Mouse (Mus musculus): ENCODE measurements around the gene Ankar. TPM values are rescaled to one million over a fixed set of nuclear protein-coding genes. Genes with fewer than 3 reads are reported as not detected.

Ankar gene
- polyA plus RNA-seq, 1 experiment, result not detected

DNA sequence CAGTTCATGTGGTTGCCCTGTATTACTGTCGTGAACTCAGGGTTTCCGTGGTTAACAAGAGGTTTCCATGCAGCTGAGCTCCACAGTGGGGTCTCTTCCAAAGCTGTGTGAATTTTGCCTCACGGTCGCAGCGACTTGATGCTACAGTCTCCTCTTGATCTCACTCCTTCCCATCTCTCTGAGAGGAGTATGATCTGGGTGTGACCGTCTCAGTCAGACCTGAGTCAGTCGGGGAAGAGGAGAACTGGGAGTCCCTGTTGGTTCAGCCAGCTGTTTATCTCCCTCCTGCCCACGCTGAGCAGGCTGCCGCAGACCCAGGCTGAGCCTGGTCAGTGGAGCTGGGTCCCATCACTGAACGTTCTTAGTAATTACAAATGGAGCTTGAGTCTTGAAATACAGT is 91.2 kb downstream of the Ankar start:
- no peak for TF ChIP-seq GATA1 (IDR thresholded peaks at IDR 0.05; ENCODE audit: low read length)

DNA sequence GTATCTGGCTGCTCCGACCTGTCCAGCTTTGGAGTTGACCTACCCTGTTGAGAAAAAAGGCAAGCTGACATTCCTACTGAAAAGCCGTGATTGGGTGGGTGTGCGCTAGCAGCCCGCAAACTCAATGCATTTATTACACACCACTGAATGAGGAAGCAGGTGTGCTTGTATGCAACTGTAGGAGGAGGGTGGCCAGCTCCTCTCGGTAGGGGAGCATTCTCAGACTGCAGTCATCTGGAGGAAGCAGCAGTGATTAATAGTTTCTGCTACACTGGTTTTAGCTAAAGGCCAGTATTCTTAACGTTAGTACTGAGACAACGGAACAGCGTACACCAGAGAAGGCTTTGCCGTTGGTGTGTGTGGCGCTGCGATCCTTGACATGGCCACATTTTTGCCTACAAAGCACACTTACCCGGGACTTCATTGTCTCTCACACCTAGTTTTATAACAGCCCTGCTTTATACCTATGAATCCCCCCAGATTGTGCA is 94.1 kb downstream of the Ankar start:
- TF ChIP-seq GATA1 (IDR thresholded peaks at IDR 0.05; ENCODE audit: low read length), result no peak

DNA sequence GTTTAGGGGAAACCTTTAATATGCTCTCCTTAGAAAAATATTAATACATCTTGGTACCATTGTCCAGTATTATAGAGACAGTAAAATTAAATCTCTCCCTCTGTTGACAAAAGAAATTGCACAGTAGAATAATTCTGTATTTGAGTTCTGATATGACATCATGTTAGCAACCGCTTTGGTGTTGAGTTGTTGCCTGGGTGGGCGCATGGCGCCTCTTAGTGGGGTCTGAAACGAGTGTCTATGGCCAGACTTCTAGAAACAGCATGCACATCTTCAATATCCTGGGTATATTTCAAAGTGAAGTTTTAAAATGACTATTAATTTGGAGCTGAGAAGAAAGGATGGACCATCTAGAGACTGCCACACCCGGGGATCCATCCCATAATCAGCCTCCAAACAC is 97.6 kb downstream of the Ankar start:
- no peak for TF ChIP-seq GATA1 (IDR thresholded peaks at IDR 0.05; ENCODE audit: low read length)

DNA sequence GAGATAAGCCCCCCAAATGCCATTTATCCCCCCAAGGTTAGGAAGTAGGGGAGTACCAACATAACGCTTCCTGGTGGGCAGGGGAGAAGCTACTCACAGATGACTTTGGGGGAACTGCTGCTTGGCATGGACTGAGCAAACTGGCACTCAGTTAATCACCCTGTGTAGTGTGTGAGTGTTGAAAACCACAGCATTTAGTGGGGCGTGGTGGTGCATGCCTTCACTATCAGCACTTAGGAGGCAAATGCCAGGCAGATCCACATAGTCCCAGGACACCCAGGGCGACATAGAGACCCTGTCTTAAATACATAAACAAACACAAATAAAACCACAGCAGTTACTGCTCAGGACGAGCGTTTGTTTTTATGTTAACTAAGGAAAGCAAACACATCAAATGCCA is 98.2 kb downstream of the Ankar start:
- no peak for TF ChIP-seq GATA1 (IDR thresholded peaks at IDR 0.05; ENCODE audit: low read length)

- TF ChIP-seq GATA1 (IDR thresholded peaks at IDR 0.05; ENCODE audit: low read length), result no peak
Observed at GRCm38 (mm10) chr1:72601233-72601632, 99.1 kb downstream of the Ankar start.

DNA sequence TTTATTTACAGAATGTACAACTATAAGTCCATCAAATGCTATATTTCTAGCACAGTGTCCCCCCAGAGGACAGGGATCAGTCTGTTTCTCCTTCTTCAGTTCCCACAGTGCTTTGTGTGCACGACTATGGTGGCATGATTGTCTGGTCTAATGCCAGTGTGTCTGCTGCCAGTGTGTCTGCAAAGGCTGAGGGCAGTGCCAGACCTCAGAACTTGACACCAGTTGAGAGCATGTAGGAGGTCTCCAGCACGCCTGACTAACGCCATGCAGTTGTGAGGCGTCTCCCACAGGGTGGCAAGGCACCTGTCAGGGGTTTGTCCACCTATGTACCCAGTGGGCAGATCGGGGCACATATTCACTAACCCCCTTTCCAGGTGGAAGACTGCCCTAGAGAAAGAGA is 99.6 kb downstream of the Ankar start:
- no peak for TF ChIP-seq GATA1 (IDR thresholded peaks at IDR 0.05; ENCODE audit: low read length)

DNA sequence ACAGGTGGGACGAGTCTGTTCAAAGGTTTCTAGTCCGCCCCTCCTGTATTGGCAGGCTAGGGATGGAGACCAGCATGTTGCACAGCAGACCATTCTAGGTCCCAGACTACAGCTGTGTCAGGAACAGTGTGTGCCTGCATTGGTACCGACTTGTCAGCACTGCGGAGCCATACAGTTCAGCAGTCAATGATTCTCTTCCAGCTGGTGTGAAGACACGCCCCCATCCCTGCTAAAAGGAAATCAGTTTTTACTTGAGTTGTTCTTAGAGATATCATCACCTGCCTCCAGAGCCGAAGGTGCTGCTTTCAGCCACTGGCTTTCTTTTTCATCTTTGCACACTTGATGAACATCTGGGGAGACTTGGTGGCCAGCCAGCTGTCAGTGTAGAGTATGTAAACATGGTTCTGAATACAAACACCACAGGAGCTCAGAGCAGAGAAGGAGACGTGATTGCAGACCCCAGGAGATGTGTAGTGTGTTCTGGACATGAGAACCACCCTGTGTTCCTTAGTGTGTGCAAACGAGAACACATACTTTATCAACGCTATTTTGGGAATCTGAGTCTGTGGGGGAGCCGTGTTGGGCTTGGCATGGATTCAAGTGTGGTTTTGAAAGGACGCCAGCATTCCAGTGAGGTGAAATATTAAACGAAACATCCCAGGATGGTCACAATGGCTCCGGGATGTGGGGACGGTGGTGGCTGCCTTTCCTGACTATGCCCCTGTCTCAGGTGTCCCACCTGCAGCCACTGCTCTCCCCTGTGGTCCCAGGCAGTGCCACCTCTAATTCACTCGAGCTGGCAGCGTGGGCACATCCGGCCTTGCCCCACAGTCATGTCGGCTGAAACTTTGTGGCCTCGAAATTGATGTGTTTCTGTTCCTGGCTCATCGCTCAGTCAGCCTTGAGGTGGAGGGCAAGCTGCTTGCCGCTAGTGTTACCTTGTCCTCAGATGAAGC is 101.0 kb downstream of the Ankar start:
- TF ChIP-seq GATA1 (IDR thresholded peaks at IDR 0.05; ENCODE audit: low read length), result no peak

DNA sequence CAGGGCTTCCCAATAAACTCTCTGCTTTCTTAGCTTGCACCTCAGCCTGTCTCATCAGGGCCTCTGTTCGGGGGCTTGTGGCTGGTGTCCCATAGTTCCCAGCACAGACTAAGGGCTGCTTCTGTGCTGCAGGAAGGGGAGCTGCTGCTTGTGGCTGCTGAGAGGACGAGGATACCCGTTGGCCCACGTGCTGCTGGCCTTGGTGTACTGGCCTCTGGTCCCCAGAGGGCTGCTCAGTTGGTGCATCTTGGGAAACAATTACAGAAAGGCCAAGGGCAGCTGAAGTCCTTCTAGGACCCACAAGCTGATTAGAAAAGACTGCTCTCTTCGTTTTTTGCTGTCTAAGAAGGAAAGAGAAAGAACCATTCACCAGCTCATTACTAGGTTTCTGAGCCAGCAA is 104.1 kb downstream of the Ankar start:
- TF ChIP-seq GATA1 (IDR thresholded peaks at IDR 0.05; ENCODE audit: low read length), result no peak

DNA sequence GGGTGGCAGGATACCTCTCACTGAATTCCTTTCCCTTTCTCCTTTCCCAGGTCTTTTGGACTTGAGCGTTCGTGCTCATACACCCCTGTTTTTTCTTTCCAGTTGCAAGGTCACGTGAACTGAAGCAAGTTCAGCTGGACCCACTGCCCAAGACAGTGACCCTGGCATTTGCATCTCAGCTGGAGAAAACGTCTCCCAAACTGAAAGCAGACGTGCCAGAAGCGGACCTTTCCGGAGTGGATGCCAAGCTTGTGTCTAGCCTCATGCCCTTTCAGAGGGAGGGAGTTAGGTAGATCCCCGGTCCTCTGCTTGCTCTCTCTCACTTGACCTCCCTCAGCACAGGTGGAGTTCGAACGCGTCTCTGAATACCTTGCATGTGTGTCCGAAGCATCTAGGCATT is 104.7 kb downstream of the Ankar start:
- TF ChIP-seq GATA1 (IDR thresholded peaks at IDR 0.05; ENCODE audit: low read length), result no peak

DNA sequence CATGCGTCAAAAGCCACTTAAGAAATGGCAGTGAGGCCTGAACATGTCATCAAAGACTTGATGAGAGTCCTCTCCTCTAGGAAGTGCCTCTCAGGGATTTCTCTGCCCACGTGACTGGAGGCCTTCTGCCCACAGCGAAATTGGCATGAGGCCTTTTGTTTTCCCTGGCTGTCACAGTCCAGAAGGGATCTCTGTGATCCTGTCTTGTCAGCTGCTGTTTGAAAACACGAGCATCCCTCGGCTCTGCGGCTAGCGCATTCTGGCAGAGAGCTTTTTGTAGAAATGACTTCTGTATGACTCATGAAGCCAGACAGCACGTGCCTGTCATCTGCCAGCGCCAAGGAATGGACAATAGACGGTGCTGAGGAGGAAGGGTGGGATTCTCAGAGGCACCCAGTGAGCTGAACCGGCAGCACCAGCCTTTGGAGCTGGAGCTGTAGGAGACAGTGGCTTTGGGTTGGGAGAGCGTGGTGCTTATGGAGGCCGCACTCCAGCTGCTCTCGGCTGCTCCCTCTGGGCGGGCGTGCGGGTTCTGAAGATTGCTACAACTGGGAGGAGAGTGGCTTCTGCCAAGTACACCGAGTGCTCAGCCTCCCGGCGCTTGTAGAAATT is 106.9 kb downstream of the Ankar start:
- no peak for TF ChIP-seq GATA1 (IDR thresholded peaks at IDR 0.05; ENCODE audit: low read length)

Other genes with a start within 250 kb of the Ankar start
- not detected in 2 replicates for gene March4, start 163.6 kb downstream of the Ankar start, polyA plus RNA-seq (2012)
- gene Smarcal1, start 117.3 kb downstream of the Ankar start, polyA plus RNA-seq (2012), result 4.4 and 16.6 TPM in 2 replicates
- gene Rpl37a, start 10.7 kb upstream of the Ankar start, polyA plus RNA-seq (2012), result 159 and 200 TPM in 2 replicates
- gene Igfbp2, start 123.9 kb upstream of the Ankar start, polyA plus RNA-seq (2012), result not detected in 2 replicates
- gene Igfbp5, start 174.3 kb upstream of the Ankar start, polyA plus RNA-seq (2012), result not detected in 2 replicates